Comparison of ENCODE assay signal across 7 mouse cellular contexts in the genomic region with DNA sequence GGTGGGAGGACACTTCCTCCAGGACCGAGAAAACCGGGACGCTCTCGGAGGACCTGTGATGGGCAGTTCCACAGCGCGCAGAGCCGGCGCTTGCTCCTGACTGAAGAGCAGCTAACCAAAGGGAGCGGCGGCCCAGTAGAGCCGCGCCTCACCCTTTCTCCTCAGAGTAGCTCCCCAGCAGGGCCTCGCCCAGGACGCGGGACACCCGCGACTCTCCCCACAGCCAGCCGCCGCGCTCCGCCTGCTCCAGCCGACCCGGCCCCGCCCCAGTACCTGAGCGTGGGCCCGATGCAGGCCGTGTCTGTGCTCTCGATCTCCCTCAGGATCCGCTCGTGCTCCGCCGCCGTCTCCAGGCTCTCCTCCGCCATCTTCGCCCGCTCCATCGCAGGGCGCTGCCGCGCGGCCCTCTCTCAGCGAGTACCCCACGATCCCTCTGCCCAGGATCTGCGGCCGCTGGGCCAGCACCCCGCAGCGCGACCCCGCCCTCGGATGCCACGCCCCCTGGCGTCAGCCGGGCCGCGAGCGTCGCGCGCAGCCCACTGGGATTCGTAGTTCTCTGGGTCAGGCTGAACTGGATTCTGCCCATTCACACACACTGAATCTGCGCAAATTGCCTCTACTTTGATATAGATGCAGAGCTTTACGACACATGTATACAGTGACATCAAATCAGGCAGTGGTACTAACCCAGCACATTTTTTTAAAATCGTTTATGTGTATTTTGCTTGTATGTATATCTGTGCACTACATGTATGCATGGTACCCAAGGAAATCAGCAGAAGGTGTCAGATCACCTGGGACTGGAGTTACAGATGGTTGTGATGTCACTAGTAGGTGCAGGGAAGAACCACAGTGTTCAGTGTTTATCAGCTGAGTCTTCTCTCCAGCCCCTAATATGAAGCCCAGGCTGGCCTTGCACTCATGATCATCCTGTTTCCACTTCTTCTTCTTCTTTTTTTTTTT. TPM values are rescaled to one million over a fixed set of nuclear protein-coding genes. Genes with fewer than 3 reads are reported as not detected.
DNase-seq lines count a peak whose midpoint lies in the region; ATAC-seq lines count a peak whose summit lies in the region.

Gene Exoc6b (minus strand): TSS at position 491 of the 963 bp plus-strand sequence.

- H3K9ac ChIP-seq in limb, embryonic 11.5 days (ENCODE audit: low read length), result peak within 1 kb of the TSS; percentile 89
- H3K9ac ChIP-seq in midbrain, embryonic 14.5 days (replicated peaks; ENCODE audit: low read length), result peak within 1 kb of the TSS; percentile 93

- peak; percentile 94 for ATAC-seq in granulocyte monocyte progenitor cell, adult 5-6 weeks (replicated peaks; ENCODE audit: poor library complexity, severe bottlenecking)
- peak; percentile 92 for ATAC-seq in limb, embryonic 11.5 days (ENCODE audit: insufficient number of reproducible peaks, low FRiP score, low TSS enrichment, low read depth)
- ATAC-seq in midbrain, embryonic 14.5 days (ENCODE audit: low FRiP score, low TSS enrichment), result peak; percentile 94

- no peaks in the 10 kb centered on the region for H3K9me3 ChIP-seq in embryonic facial prominence, embryonic 10.5 days
- H3K9me3 ChIP-seq in limb, embryonic 11.5 days (ENCODE audit: control insufficient read depth, low read length), result no peaks in the 10 kb centered on the region
- H3K9me3 ChIP-seq in midbrain, embryonic 14.5 days (ENCODE audit: control insufficient read depth, low read length), result no peaks in the 10 kb centered on the region

- H3K27me3 ChIP-seq in embryonic facial prominence, embryonic 10.5 days (replicated peaks; ENCODE audit: low read depth, poor library complexity, severe bottlenecking), result peaks cover 7% of the 10 kb centered on the region
- no peaks in the 10 kb centered on the region for H3K27me3 ChIP-seq in limb, embryonic 11.5 days (ENCODE audit: control insufficient read depth, insufficient read depth, low read length)
- H3K27me3 ChIP-seq in midbrain, embryonic 14.5 days (ENCODE audit: control insufficient read depth, insufficient read depth, low read length), result no peaks in the 10 kb centered on the region

- 1% methylated on average over 63 of the region's 63 CpGs for WGBS in embryonic facial prominence, embryonic 10.5 days
- under 1% methylated on average over 62 of the region's 63 CpGs for WGBS in limb, embryonic 11.5 days
- under 1% methylated on average over 62 of the region's 63 CpGs for WGBS in midbrain, embryonic 14.5 days

- H3K4me1 ChIP-seq in embryonic facial prominence, embryonic 10.5 days, result peaks cover 14% of the 10 kb centered on the region
- H3K4me1 ChIP-seq in limb, embryonic 11.5 days (ENCODE audit: control insufficient read depth, insufficient read depth, low read length), result peaks cover 4% of the 10 kb centered on the region; the same call in 1 of the 2 replicates
- peaks cover 18% of the 10 kb centered on the region for H3K4me1 ChIP-seq in midbrain, embryonic 14.5 days (ENCODE audit: control insufficient read depth, insufficient read depth, low read length)

- no peaks in the 10 kb centered on the region for H3K36me3 ChIP-seq in embryonic facial prominence, embryonic 10.5 days (replicated peaks)
- H3K36me3 ChIP-seq in limb, embryonic 11.5 days (ENCODE audit: control insufficient read depth, insufficient read depth, low read length), result no peaks in the 10 kb centered on the region
- no peaks in the 10 kb centered on the region for H3K36me3 ChIP-seq in midbrain, embryonic 14.5 days (ENCODE audit: control insufficient read depth, insufficient read depth, low read length)

- peak; percentile 94 for DNase-seq in adrenal gland, postnatal 10 days
- peak; percentile 87 for DNase-seq in embryonic facial prominence, embryonic 10.5 days (ENCODE audit: low spot score)
- peak; percentile 94 for DNase-seq in kidney, adult 18-20 months
- peak; percentile 87 for DNase-seq in limb, embryonic 11.5 days (ENCODE audit: low spot score)
- DNase-seq in midbrain, embryonic 14.5 days, result peak; percentile 95
- DNase-seq in spleen, adult 18-20 months, result peak; percentile 73 to 91

- H3K4me3 ChIP-seq in embryonic facial prominence, embryonic 10.5 days, result peak within 1 kb of the TSS; percentile 95
- H3K4me3 ChIP-seq in limb, embryonic 11.5 days (ENCODE audit: low read depth, low read length), result peak within 1 kb of the TSS; percentile 93
- H3K4me3 ChIP-seq in midbrain, embryonic 14.5 days (replicated peaks; ENCODE audit: low read depth, low read length), result peak within 1 kb of the TSS; percentile 89

- peak within 1 kb of the TSS; percentile 88 for H3K27ac ChIP-seq in embryonic facial prominence, embryonic 10.5 days (replicated peaks)
- H3K27ac ChIP-seq in limb, embryonic 11.5 days (replicated peaks; ENCODE audit: low read depth, low read length), result no peak within 1 kb of the TSS
- peak within 1 kb of the TSS; percentile 90 for H3K27ac ChIP-seq in midbrain, embryonic 14.5 days (replicated peaks; ENCODE audit: low read depth, low read length)

- H3K4me2 ChIP-seq in limb, embryonic 11.5 days (ENCODE audit: low read depth, severe bottlenecking), result peak within 1 kb of the TSS; percentile 89
- H3K4me2 ChIP-seq in midbrain, embryonic 14.5 days (ENCODE audit: low read length), result peak within 1 kb of the TSS; percentile 60

RNA-seq across cellular contexts. Expression of gene Exoc6b, which starts in this region (rescaled TPM):
- 10 to 100 TPM; 27.3 to 40.3 TPM for total RNA-seq in adrenal gland, postnatal 10 days (2021)
- 26.2 and 27.4 TPM in 2 replicates for polyA plus RNA-seq in embryonic facial prominence, embryonic 10.5 days (2016; fragmentation: Nextera tagmentation; extraction: Ambion mirVana)
- 9.5 and 15.9 TPM in 2 replicates for total RNA-seq in granulocyte monocyte progenitor cell, adult 5-6 weeks (2014; fragmentation: Nextera tagmentation)
- total RNA-seq in granulocyte monocyte progenitor cell, adult 5-6 weeks (2017), result 8.0 and 9.8 TPM in 2 replicates
- polyA plus RNA-seq in limb, embryonic 11.5 days (2014; fragmentation: Nextera tagmentation; extraction: Ambion mirVana), result 30.5 and 32.6 TPM in 2 replicates
- polyA plus RNA-seq in midbrain, embryonic 14.5 days (2014; fragmentation: Nextera tagmentation; extraction: Ambion mirVana), result 54.5 and 64.9 TPM in 2 replicates
